Mouse (Mus musculus) activated CD4-positive, CD25-positive, alpha-beta regulatory T cell, adult 4 months (primary cell): ENCODE data around the gene Plek2. TPM values are rescaled to one million over a fixed set of nuclear protein-coding genes. Genes with fewer than 3 reads are reported as not detected.
"Not testable (repeated sequence)": the region's sequence is repeated elsewhere in the genome, so short reads cannot be mapped to it uniquely, and the experiment has no call there.

Experiments
- ATAC-seq: one replicate; pipeline ENCODE4 v1.8.0; 2017
- polyA plus RNA-seq, 2 experiments: library from polyadenylated mRNA; unstranded; fragments of 100-300 nt; shearing (Covaris generic); gene quantifications; one replicate each; pipeline ENCODE4 v1.2.1; 2017

Plek2 gene
- polyA plus RNA-seq = under 1 TPM in 1 of 2 experiments, not detected in 1; 0.34 TPM

GRCm38 (mm10) chr12:78906707-78907162 lies at the start of gene Plek2:
TSS of gene Plek2 (minus strand) at chr12:78906964.
- no peak for ATAC-seq

- ATAC-seq = no peak
These were observed 49.6 kb upstream of the Plek2 start for GRCm38 (mm10) chr12:78956405-78956804.

GRCm38 (mm10) chr12:78952484-78952883 lies 45.7 kb upstream of the Plek2 start:
- ATAC-seq = no peak

- ATAC-seq = no peak
These were observed 45.3 kb upstream of the Plek2 start for GRCm38 (mm10) chr12:78952053-78952452.

GRCm38 (mm10) chr12:78947661-78948060 lies 40.9 kb upstream of the Plek2 start:
- no peak for ATAC-seq

GRCm38 (mm10) chr12:78947161-78947560 lies 40.4 kb upstream of the Plek2 start:
- ATAC-seq = peak; percentile 40

- no peak for ATAC-seq
These were observed 36.2 kb upstream of the Plek2 start for GRCm38 (mm10) chr12:78942931-78943330.

GRCm38 (mm10) chr12:78940081-78940480 lies 33.3 kb upstream of the Plek2 start:
- no peak for ATAC-seq

GRCm38 (mm10) chr12:78939393-78940037 lies 32.8 kb upstream of the Plek2 start:
- no peak for ATAC-seq

- ATAC-seq = no peak
These were observed 29.7 kb upstream of the Plek2 start for GRCm38 (mm10) chr12:78936494-78936893.

- ATAC-seq = no peak
These were observed 23.1 kb upstream of the Plek2 start for GRCm38 (mm10) chr12:78929900-78930299.

- no peak for ATAC-seq
These were observed 20.5 kb upstream of the Plek2 start for GRCm38 (mm10) chr12:78927287-78927686.

DNA sequence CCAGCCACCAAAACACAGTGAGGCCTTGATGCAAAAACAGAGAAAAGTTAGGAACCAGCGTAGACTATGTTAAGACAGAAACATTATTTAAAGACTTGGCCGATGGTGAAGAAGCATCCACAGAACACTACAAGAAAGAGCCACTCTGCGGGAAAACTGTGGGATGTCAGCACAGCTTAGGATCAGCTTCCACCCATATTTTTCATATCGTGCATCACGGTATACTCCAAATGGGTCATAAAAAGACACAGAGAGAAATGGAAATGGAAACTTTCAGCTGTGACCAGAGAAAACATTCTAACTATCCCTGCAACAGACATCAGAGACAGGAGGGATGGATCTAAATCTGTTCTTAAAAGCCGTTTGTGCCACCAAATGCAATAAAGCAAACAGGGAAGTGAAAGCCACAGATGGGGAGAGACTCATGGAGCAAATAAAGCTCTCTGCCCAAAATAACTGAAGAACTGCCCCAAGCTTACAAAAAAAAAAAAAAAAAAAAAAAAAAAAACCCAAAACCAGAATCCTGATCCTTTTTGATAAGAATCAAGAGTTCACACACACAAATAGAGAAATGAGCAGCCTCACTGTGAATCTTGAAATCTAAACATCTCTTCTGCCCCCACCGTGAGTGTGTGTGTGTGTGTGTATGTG lies 16.9 kb upstream of the Plek2 start:
- no peak for ATAC-seq

GRCm38 (mm10) chr12:78922977-78923376 lies 16.2 kb upstream of the Plek2 start:
- not testable (repeated sequence) for ATAC-seq

DNA sequence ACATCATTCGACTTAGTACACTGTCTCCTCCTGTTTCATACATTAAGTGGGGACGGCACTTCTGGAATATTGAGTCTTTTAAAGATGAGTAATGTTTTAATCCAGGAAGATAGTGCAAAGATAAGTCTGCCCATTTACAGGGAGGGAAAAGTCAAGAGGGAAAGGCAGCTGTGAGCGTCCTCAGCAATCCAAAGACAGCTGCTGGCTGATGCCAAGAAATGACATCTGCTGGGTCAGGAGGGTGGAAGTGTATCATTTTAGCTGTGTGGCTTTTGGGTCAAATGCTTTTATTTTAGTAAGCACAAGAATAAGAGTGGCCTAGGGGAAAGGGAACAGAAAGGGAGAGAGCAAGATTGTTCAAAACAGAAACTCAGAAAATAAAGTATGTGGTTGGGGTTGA lies 15.3 kb upstream of the Plek2 start:
- no peak for ATAC-seq

DNA sequence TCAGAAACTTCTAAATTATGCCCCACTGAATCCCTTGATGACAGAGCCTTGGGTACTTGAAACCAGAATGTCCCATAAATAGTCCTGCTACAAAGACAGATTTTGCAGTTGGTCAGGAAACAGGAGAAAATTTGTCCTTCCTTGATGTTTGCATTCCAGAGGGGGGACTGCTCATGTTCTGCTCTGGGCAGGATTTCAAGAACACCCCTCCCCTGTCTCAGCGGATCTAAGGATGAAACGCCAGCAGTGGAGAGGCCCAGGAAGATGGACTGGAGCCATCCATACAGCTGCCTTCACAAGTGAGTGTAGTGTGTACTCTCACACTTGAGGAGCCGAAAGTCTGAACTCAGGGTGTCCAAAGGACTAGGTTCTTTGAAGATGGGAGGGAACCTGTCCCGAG lies 14.7 kb upstream of the Plek2 start:
- no peak for ATAC-seq

- peak; percentile 89 for ATAC-seq
These were observed 12.4 kb upstream of the Plek2 start for GRCm38 (mm10) chr12:78919079-78919712.

GRCm38 (mm10) chr12:78918227-78919078 lies 11.7 kb upstream of the Plek2 start:
- peak; percentile 86 for ATAC-seq

DNA sequence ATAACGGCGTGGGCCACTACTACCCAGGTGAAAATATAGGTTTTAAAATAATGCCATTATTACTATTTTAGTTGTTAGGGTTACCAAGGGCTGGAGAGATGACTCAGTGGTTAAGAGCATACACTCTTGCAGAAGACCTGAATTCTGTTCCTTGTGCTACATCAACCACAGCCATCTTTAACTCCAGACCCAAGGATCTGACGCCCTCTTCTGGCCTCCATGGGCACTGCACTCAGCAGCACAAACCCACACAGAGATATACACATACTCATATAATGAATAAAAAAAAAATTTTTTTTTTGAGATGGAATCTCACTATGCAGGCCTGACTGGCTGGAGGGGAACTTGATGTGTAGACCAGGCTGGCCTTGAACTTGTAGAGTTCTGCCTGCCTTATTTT lies 9.5 kb upstream of the Plek2 start:
- no peak for ATAC-seq

DNA sequence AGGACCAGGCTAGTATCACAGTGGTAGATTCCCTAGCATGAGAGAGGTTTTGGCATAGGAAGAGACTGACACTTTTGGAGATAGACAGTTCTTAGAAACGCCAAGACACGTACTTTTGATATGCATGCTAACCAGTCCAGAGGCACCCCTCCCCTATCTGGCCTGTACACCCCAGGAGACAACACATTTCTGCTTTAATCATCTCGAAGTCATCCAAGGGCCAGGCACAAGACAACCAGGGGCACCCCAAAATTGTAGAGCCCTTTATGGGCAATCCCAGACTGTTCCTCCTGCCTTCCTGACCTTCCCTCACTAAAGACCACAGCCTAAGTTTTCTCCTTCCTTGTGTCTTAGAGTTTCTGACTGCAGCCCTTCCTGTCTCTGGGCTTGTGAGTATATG lies 8.8 kb upstream of the Plek2 start:
- no peak for ATAC-seq

DNA sequence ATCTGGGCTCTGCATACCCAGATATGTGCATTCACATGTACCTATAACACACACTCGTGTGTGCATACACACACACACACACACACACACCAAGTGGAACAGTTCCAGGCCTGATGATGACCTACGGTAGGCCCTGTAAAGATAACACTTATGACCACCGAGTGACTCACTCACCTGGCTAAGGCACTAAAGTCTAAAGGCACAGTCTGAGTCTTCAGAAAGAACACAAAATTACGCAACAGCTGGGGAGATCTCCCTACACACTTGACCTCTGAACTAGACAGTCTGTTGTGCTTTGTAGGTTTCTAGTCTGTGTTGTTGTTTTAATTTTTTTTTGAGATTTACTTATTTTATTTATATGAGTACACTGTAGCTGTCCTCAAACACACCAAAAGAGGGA lies 7.7 kb upstream of the Plek2 start:
- no peak for ATAC-seq

- no peak for ATAC-seq
These were observed 5.1 kb upstream of the Plek2 start for GRCm38 (mm10) chr12:78911707-78912417.
